Mouse (Mus musculus) layer of hippocampus, adult 2 months (tissue): ENCODE results near the gene Serpinh1. TPM values are rescaled to one million over a fixed set of nuclear protein-coding genes. Genes with fewer than 3 reads are reported as not detected.

Experiments used
- DNase-seq, 2 experiments: peaks; one replicate each; pipeline ENCODE4 v3.0.0; 2022; ENCODE audit warnings: low spot score in 2 of 2
- H3K27ac ChIP-seq: fragments of 200-600 bp; 2 replicates; pipeline ENCODE4 v1.8.1; 2022
- H3K4me3 ChIP-seq: fragments of 200-600 bp; 2 replicates; pipeline ENCODE4 v1.8.1; 2022; ENCODE audit warnings: mild to moderate bottlenecking
- CTCF ChIP-seq: fragments of 200-600 bp; conservative IDR thresholded peaks from 2 replicates; pipeline ENCODE4 v1.8.1; 2022; ENCODE audit warnings: antibody characterized with exemption, mild to moderate bottlenecking, moderate library complexity
- long read RNA-seq, 2 experiments: library from polyadenylated mRNA; stranded (forward); transcript quantifications; one replicate each; pipeline ENCODE4 v2.0.0; 2021; ENCODE audit warnings: borderline mapping rate in 2 of 2
- total RNA-seq, 2 experiments: library from RNA; stranded (reverse); gene quantifications; 2 replicates each; pipeline ENCODE4 v1.2.3; 2021

Gene Serpinh1
- 10 to 100 TPM; 20.7 to 21.1 TPM for total RNA-seq
- long read RNA-seq, experiment 1, transcript Serpinh1-201 (5 exons, 2,215 nt): major isoform, 19 of 23 reads
- long read RNA-seq, experiment 1, partial matches to known transcripts: 0 of 23 reads
- long read RNA-seq, experiment 1, other reads (novel, unspliced or antisense): 3 of 23 reads
- long read RNA-seq, experiment 2, transcript Serpinh1-201 (5 exons, 2,215 nt): major isoform, 17 of 22 reads
- long read RNA-seq, experiment 2, partial matches to known transcripts: 0 of 22 reads
- long read RNA-seq, experiment 2, other reads (novel, unspliced or antisense): 5 of 22 reads

DNA sequence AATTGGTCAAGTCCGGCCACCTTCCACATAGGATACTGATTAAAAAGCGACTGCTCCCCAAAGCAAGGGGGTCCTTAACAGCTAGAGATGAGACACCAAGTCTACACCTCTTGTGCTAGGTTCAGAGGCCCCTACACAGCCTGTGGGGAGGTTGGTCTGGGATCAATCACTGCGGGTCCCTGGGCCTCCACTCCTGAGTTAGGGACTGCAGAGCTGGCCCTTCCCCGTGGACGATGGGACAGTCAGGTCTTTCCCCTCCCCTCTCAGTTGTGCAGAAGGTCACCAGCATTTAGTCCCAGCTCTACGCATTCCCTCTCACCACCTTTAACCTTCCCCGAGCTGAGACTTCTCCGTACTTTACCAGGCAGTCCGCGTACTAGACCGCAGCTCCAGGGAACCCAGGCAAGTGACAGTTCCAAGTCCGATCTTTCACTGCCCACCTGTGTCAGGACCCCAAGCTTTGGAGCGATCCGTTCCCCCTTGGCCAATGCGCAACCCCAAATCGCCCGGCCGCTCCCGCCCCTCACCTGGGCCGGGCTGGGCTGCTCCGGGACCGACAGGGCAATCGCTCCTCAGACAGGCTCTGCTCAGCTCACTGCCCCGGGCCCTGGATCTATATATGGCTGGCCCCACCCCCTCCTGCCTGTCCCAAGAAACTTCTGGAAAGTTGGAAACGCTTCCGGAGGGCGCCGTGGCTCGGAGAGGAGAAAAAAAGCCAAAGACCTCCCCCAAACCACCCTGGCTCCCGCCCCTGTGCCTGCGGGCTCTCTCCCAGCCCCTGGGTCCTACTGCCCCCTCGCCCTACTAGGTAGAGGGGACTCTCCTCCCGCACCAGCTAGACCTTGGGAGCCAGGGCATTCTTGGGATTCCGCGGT is at the start of gene Serpinh1:
Gene Serpinh1 (minus strand): TSS at position 714 of the 875 bp plus-strand sequence.
- Histone ChIP-seq H3K27ac (peak within 1 kb of the TSS; percentile 84), H3K4me3 (peak within 1 kb of the TSS; percentile 56)
- no peak for TF ChIP-seq CTCF
- DNase-seq: peak in 1 of 2 experiments; percentile 18

DNA sequence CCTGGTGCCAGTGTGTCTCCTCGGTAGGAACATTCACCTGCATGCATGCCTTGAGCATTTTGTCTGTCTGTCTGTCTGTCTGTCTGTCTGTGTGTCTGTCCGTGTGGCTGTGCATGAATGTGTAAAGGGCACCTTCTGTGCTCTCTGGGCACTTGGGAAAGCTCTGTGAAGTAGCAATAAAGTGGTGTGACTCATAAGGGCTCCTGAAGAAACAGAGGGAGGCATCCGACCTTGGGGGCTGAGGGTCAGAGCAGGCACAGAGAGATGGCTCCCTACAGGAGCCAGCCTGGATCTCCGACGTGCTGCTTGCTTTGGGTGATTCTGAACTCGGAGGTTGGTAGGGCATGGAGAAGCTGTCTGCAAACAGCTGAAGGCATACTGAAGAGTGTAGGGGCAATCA is 49.4 kb upstream of the Serpinh1 start:
- H3K27ac ChIP-seq: no peak overlapping the region
- H3K4me3 ChIP-seq: no peak overlapping the region
- no peak for DNase-seq
- TF ChIP-seq CTCF: no peak

DNA sequence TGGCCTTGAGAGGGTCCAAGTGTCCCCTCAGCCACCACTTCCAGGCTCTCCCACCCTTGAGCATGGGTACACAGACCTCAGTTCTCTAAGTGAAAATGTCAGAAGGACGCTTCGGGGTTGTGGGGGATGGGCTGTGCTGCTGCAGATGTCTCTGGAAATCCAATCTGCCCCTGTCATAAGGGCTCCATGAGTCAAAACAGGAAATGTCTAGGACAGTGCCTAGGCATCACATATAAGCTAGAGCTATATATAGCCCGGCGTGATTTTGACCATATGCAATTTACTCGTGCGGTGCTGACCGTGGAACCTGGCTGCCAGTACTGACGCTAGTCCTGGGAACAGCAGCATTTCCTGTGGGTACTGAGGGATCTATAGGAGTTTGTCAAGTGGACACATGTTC is 48.3 kb upstream of the Serpinh1 start:
- no peak for TF ChIP-seq CTCF
- no peak overlapping the region for H3K27ac ChIP-seq
- no peak for DNase-seq
- H3K4me3 ChIP-seq: no peak overlapping the region

DNA sequence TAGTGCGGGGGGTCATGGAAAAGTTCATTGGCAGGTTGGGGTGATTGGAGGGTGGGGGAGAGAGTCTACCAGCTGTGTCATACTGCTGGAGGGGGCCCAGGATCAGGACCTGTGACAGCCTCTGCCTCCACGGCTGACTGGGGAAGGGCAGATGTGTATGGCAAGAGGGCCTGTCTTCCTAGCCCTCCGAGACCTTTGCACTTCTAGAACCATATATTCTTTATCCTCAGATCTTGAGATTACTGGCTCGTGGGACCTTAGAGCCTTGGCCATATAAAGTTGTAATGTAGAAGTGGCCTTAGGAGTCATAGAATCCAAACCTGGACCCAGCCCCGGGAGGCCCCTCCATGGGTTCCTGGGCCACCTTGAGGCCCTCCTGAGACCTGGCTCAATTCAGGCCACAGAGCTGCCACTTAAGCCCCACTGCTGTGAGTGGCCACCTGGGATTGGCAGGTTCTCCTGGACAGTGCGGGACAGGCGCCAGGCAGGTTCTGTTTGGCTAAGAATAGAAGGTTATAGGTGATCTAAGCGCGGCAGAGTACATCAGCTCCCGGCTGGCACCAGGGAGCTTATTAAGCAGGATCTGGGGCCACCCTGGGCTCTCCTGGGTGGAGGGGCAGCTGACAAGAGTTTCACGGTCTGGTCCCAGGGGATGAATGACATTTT is 44.1 kb upstream of the Serpinh1 start:
- DNase-seq: no peak
- no peak for TF ChIP-seq CTCF
- Histone ChIP-seq H3K4me3 (no peak overlapping the region), H3K27ac (no peak overlapping the region)

DNA sequence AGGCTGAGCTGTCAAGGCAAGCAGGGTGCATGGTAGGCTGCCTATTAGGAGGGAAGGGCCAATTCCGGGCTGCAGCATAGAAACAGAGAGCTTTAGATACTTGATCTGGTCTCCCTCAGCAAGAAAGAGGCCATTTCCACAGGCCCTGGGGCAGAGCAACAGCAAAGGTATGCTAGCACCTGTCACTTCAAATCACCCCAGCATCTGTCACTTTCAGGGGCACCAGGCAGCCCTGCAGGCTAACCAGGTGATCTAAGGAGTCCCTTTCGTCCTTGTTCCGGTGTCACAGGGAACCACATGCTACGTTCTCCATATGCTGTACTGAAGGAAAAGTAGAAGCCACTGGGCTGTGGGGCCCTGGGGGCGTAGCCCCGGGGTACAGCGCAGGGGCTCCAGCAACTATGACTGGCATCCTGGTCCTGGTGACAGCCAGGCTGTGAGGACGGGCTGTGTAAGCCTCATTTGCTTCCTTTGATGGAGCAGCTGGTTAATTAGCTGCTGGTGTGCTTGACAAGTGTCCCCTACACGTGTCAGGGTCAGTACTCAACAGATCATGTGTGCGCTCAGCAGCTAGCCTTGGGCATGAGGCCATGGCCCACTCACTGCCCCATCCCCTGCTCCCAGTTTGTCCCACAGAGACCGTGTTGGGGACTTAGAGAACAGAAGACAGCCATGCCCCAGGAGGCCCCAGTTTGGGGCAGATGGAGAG is 43.0 kb upstream of the Serpinh1 start:
- no peak for TF ChIP-seq CTCF
- Histone ChIP-seq H3K27ac (no peak overlapping the region), H3K4me3 (no peak overlapping the region)
- DNase-seq: no peak

DNA sequence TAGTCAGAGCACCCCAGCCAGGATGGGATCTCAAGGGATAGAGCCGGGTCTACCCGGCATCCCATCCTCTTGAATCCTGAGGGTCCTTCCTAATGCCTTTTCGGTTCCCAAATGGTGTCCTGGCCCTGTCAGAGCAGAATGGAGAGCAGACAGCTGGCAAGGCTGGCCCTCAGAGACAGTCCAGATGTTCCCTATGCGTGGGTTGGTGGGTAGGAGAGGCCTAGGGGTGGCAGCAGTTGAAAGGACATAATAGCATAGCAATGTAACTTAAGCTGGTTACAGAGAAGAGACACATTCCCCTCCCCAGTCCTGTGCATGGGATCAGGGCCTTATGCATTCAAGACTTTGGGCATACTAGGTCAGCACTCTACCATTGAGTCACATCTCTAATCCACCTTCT is 42.3 kb upstream of the Serpinh1 start:
- Histone ChIP-seq H3K27ac (no peak overlapping the region), H3K4me3 (no peak overlapping the region)
- no peak for DNase-seq
- no peak for TF ChIP-seq CTCF

DNA sequence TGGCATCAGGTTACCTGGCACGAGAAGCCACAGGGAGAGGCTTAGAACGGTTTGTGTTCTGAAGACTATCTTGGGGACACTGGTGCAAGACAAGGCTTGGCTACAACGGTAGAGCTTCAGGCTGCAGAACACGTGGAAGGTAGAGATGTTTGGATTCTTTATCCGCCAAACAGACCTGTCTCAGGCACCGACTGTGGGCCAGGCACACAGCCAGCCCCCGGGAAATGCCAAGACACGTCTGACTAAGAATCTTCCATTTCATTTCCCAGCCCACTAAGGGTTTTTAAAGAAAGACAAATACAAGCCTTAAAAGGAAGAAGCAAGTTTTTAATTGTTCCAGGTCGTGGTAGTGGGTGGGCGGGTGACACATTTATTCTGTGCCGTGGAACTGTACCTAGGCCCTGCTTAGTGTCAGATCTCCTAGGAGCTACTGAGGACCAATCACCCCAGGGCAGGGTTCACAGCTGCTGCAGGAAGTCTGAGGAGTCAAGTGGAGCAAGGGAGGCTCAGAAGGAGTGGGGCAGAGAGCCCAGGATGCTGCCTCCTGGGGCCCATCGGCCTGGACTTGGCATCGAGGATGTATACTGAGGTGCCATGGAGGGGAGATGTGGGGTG is 40.8 kb upstream of the Serpinh1 start:
- TF ChIP-seq CTCF: no peak
- no peak overlapping the region for H3K27ac ChIP-seq
- no peak overlapping the region for H3K4me3 ChIP-seq
- DNase-seq: peak in 1 of 2 experiments; percentile 34

DNA sequence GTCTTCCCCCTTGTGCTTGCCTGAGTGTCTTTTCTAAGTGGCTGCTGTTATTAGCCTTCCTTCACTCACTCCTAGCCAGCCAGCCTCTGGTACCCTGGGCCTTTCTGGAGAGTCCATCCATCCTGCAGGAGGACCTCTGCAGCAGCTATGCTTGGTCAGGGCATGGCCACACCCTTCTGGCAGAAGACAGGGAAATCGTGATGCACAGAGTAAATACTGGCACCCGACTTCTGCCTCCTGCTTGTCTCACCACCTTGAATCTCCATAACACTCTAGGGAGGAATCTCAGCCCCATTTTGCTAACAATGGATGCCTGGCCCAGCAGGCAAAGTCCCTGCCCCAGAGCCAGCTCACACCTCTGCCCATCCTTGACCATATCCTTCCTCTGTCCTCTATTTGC is 39.7 kb upstream of the Serpinh1 start:
- H3K27ac ChIP-seq: no peak overlapping the region
- no peak for DNase-seq
- no peak for TF ChIP-seq CTCF
- H3K4me3 ChIP-seq: no peak overlapping the region

DNA sequence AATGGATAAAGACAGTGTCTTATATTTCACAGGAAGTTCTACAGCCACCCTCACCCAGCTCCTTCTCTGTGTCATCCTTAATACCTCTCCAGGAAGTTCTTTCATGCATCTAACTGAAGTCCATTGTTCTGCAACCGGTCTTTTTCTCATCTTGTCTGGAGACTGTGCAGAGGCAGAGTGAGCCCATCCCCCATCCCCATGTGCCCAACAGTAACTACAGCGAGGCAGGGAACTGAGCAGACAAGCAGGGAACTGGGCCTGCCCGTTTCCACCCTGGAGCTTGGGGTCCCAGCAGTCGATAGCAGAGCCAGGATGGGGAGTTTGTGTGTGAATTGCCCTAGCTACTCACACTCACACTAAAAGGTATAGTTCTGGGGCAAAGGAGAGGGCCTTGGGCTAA is 37.5 kb upstream of the Serpinh1 start:
- H3K27ac ChIP-seq: no peak overlapping the region
- DNase-seq: no peak
- TF ChIP-seq CTCF: no peak
- no peak overlapping the region for H3K4me3 ChIP-seq

DNA sequence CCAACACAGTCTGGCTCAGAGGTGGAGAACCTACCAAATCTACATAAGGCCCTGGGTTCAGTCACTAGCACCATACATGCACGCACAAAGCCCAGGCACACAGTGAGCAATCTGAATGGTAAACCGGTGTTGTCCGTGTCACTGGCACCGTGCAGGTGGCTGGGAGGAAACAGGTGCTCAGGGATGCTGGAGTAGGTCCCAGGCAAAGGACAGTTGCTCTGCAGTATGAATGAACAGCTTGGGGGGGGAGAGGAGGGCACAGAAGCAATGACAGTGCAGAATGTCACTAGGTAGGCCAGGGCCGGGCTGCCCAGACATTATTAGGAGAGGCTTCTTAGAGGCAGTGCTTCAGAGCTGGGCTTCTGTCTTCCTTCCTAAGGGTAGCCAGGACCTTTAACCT is 34.3 kb upstream of the Serpinh1 start:
- TF ChIP-seq CTCF: no peak
- DNase-seq: no peak
- Histone ChIP-seq H3K4me3 (no peak overlapping the region), H3K27ac (no peak overlapping the region)

DNA sequence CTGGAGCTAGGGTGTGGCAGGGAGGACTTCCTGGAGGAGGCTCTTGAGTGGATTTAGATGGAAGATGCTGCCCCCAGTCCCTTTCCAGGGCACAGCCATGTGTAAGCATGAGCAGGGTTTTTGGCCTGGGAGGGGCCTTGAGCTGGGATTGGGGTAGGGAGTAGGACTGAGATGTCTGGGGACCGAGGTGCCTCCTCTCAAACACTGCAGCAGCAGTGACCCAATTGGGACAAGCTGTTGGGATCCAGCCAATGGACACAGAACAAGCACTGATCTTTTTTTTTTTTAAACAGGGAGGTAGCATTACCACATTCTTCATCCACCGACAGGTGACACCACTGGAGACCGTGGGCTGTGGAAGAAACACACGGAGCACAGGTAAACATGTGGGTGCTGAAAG is 33.8 kb upstream of the Serpinh1 start:
- H3K27ac ChIP-seq: no peak overlapping the region
- TF ChIP-seq CTCF: no peak
- DNase-seq: no peak
- no peak overlapping the region for H3K4me3 ChIP-seq

DNA sequence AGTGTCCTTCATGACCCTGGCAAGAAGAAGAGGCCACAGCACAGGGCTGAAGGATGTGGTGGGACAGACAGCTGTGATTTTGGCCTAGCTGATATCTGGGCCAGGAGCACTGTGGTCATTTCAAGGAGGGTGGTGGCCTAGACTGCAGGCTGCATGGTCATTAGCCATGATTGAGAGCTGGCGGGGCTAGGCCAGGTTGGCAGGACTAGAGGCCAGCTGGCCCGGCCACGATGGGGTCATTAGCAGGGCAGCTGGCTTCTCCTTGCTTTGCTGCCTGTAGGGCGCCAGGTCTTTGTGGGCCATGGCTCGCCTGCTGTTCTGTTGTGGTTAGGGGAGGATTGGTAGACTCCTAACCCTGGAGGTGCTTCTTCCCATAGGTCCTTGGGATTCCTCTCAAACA is 33.0 kb upstream of the Serpinh1 start:
- H3K27ac ChIP-seq: no peak overlapping the region
- DNase-seq: no peak
- H3K4me3 ChIP-seq: no peak overlapping the region
- TF ChIP-seq CTCF: no peak
